Mouse (Mus musculus): ENCODE results near the gene Rgs10. TPM values are rescaled to one million over a fixed set of nuclear protein-coding genes. Genes with fewer than 3 reads are reported as not detected.

The Rgs10 gene
- 21.8 and 22.5 TPM in 2 replicates for polyA plus RNA-seq (2014; fragmentation: Nextera tagmentation; extraction: Ambion mirVana)

DNA sequence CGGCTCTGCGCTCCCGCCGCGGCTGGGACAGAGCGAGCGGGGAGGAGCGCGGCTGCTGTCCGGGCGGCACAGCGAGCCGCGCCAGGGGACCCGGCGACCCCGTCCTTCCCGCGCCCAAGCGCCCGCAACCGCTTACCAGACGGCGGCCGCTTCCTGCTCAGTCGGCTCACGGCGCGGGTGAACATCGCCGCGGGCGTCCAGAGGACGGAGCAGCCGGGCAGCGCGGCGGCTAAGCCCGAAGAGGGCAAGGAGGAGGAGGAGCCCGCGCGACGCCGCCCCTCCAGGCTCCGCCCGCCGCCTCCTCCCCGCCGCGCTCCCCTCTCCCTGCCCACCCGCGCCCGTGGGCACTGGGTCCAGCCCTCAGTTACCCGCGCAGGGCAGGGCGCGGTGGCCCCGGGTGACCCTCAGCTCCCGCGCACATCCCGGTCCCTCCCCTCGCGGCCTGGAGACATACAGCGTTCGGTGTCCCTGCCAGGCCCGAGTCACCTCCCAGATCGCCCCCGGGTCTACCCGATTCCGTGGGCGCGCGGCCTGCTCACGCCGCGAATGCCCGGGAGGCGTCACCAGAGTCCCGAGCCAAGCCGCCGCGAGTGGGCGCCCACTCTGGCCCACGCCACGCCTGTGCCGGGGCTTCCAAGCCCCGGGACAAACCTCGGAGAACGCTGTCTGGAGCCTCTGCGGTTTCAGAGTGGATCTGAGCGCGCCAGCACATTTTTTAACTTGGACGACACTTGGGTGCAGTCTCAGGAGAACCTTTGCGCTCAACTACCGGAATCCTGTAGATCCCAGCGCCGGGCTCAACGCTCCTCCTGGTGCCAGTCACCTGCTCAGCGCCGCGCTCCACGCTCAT lies at the start of gene Rgs10:
Gene Rgs10, minus strand, starts transcription at position 829 of the 850 bp plus-strand sequence.
- DNase-seq (ENCODE audit: low spot score) (peak; percentile 54), ATAC-seq (peak; percentile 91)
- peaks cover 48% of the 10 kb centered on the region for H3K27me3 ChIP-seq (replicated peaks; ENCODE audit: control insufficient read depth, insufficient read depth, low read length)
- H3K27ac ChIP-seq (ENCODE audit: low read depth, low read length), result no peak within 1 kb of the TSS
- peak within 1 kb of the TSS; percentile 66 for H3K4me3 ChIP-seq (ENCODE audit: low read depth, low read length)
- H3K4me1 ChIP-seq (ENCODE audit: control insufficient read depth, insufficient read depth, low read length), result peaks cover 6% of the 10 kb centered on the region; the same call in 1 of the 2 replicates
- WGBS, result under 1% methylated on average over 86 of the region's 102 CpGs
- peak within 1 kb of the TSS; percentile 66 for H3K9ac ChIP-seq (ENCODE audit: low read length)
- H3K36me3 ChIP-seq (ENCODE audit: control insufficient read depth, insufficient read depth, low read length), result no peaks in the 10 kb centered on the region
- H3K4me2 ChIP-seq (ENCODE audit: low read length), result peak within 1 kb of the TSS; percentile 97
- no peaks in the 10 kb centered on the region for H3K9me3 ChIP-seq (replicated peaks; ENCODE audit: control insufficient read depth, low read length)

- Histone ChIP-seq H3K27me3 (replicated peaks; ENCODE audit: control insufficient read depth, insufficient read depth, low read length) (no peaks in the 10 kb centered on the region), H3K4me3 (ENCODE audit: low read depth, low read length) (peak overlapping the region; percentile 86; the same call in 1 of the 2 replicates), H3K36me3 (ENCODE audit: control insufficient read depth, insufficient read depth, low read length) (no peaks in the 10 kb centered on the region), H3K4me1 (ENCODE audit: control insufficient read depth, insufficient read depth, low read length) (peaks cover 17% of the 10 kb centered on the region; the same call in 1 of the 2 replicates), H3K9ac (ENCODE audit: low read length) (peak overlapping the region; percentile 62), H3K27ac (ENCODE audit: low read depth, low read length) (no peak overlapping the region), H3K4me2 (ENCODE audit: low read length) (peak overlapping the region; percentile 64), H3K9me3 (replicated peaks; ENCODE audit: control insufficient read depth, low read length) (no peaks in the 10 kb centered on the region)
- no peak for DNase-seq (ENCODE audit: low spot score)
- no peak for ATAC-seq
- WGBS, result 56% methylated on average over 5 of the region's 5 CpGs
These were observed 43.8 kb upstream of the Rgs10 start for GRCm38 (mm10) chr7:128462406-128462805.

GRCm38 (mm10) chr7:128461285-128462215 lies 43.0 kb upstream of the Rgs10 start, which contains the start of gene Tial1:
Gene Tial1 (minus strand): TSS chr7:128461717.
- peak within 1 kb of the TSS; percentile 87 for H3K9ac ChIP-seq (ENCODE audit: low read length)
- DNase-seq (ENCODE audit: low spot score), result peak; percentile 100
- under 1% methylated on average over 69 of the region's 69 CpGs for WGBS
- peak within 1 kb of the TSS; percentile 82 for H3K4me2 ChIP-seq (ENCODE audit: low read length)
- peaks cover 18% of the 10 kb centered on the region; the same call in 1 of the 2 replicates for H3K4me1 ChIP-seq (ENCODE audit: control insufficient read depth, insufficient read depth, low read length)
- H3K9me3 ChIP-seq (replicated peaks; ENCODE audit: control insufficient read depth, low read length), result no peaks in the 10 kb centered on the region
- H3K27me3 ChIP-seq (replicated peaks; ENCODE audit: control insufficient read depth, insufficient read depth, low read length), result no peaks in the 10 kb centered on the region
- peak within 1 kb of the TSS; percentile 90 for H3K27ac ChIP-seq (ENCODE audit: low read depth, low read length)
- H3K4me3 ChIP-seq (ENCODE audit: low read depth, low read length), result peak within 1 kb of the TSS; percentile 86
- peak; percentile 99 for ATAC-seq
- no peaks in the 10 kb centered on the region for H3K36me3 ChIP-seq (ENCODE audit: control insufficient read depth, insufficient read depth, low read length)

DNA sequence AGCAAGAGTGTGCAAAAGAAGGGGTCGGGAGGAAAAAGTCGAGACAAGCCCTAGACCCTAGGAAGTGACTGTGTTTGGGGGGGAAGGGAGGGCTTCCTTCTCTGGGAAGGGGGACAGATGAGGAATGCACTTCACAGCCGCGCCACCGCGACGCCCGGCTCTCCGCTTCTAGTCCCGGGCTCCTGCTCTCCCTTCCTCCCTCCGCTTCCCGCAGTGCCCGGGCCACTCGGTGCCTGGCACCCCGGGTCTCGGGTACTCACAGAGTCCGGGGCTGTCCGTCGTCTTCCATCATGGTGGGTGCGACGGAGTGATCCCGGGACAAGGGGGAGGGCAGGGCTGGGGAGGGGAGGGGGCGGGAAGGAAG lies 42.3 kb upstream of the Rgs10 start:
- WGBS, result 0% methylated on average over 22 of the region's 23 CpGs
- H3K9ac ChIP-seq (ENCODE audit: low read length), result peak overlapping the region; percentile 87

GRCm38 (mm10) chr7:128460131-128460864 lies 41.7 kb upstream of the Rgs10 start:
- ATAC-seq, result peak; percentile 2; the same call in 1 of the 2 replicates
- H3K27me3 ChIP-seq (replicated peaks; ENCODE audit: control insufficient read depth, insufficient read depth, low read length), result no peaks in the 10 kb centered on the region
- H3K4me2 ChIP-seq (ENCODE audit: low read length), result peak overlapping the region; percentile 82
- peaks cover 18% of the 10 kb centered on the region; the same call in 1 of the 2 replicates for H3K4me1 ChIP-seq (ENCODE audit: control insufficient read depth, insufficient read depth, low read length)
- no peaks in the 10 kb centered on the region for H3K9me3 ChIP-seq (replicated peaks; ENCODE audit: control insufficient read depth, low read length)
- WGBS, result under 1% methylated on average over 36 of the region's 36 CpGs
- H3K27ac ChIP-seq (ENCODE audit: low read depth, low read length), result peak overlapping the region; percentile 90
- peak; percentile 33 for DNase-seq (ENCODE audit: low spot score)
- peak overlapping the region; percentile 87 for H3K9ac ChIP-seq (ENCODE audit: low read length)
- H3K4me3 ChIP-seq (ENCODE audit: low read depth, low read length), result peak overlapping the region; percentile 86
- no peaks in the 10 kb centered on the region for H3K36me3 ChIP-seq (ENCODE audit: control insufficient read depth, insufficient read depth, low read length)

More for the DNA sequence above, 42.3 kb upstream of the Rgs10 start:
- Histone ChIP-seq H3K27ac (ENCODE audit: low read depth, low read length) (peak overlapping the region; percentile 90), H3K4me1 (ENCODE audit: control insufficient read depth, insufficient read depth, low read length) (peaks cover 18% of the 10 kb centered on the region; the same call in 1 of the 2 replicates), H3K4me3 (ENCODE audit: low read depth, low read length) (peak overlapping the region; percentile 86), H3K9me3 (replicated peaks; ENCODE audit: control insufficient read depth, low read length) (no peaks in the 10 kb centered on the region), H3K27me3 (replicated peaks; ENCODE audit: control insufficient read depth, insufficient read depth, low read length) (no peaks in the 10 kb centered on the region), H3K4me2 (ENCODE audit: low read length) (peak overlapping the region; percentile 82), H3K36me3 (ENCODE audit: control insufficient read depth, insufficient read depth, low read length) (no peaks in the 10 kb centered on the region)
- DNase-seq (ENCODE audit: low spot score), result peak; percentile 43
- ATAC-seq, result peak; percentile 19

DNA sequence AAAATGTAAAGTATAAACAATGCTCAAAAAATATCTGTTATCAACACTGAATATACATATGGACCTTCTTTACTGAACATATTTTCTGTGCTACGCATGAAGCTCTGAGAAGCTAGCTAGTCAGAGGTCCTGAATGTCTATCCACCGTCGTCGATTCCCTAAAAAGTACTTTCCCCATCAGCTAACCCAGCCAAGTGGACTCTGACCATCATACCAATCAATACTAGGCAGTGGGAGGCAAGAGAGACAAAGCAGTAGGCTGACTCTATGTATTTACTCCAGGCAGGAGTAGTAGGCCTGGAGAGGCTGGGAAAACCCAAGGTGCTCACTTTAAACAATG lies 41.2 kb upstream of the Rgs10 start:
- peaks cover 18% of the 10 kb centered on the region; the same call in 1 of the 2 replicates for H3K4me1 ChIP-seq (ENCODE audit: control insufficient read depth, insufficient read depth, low read length)
- peak overlapping the region; percentile 82 for H3K4me2 ChIP-seq (ENCODE audit: low read length)
- DNase-seq (ENCODE audit: low spot score), result no peak
- H3K27ac ChIP-seq (ENCODE audit: low read depth, low read length), result peak overlapping the region; percentile 90; the same call in 1 of the 2 replicates
- H3K9me3 ChIP-seq (replicated peaks; ENCODE audit: control insufficient read depth, low read length), result no peaks in the 10 kb centered on the region
- H3K27me3 ChIP-seq (replicated peaks; ENCODE audit: control insufficient read depth, insufficient read depth, low read length), result no peaks in the 10 kb centered on the region
- WGBS, result 11% methylated on average over 4 of the region's 4 CpGs
- peak overlapping the region; percentile 87 for H3K9ac ChIP-seq (ENCODE audit: low read length)
- H3K36me3 ChIP-seq (ENCODE audit: control insufficient read depth, insufficient read depth, low read length), result peaks cover under 1% of the 10 kb centered on the region
- no peak for ATAC-seq
- peak overlapping the region; percentile 86 for H3K4me3 ChIP-seq (ENCODE audit: low read depth, low read length)

- Histone ChIP-seq H3K27ac (ENCODE audit: low read depth, low read length) (no peak overlapping the region), H3K27me3 (replicated peaks; ENCODE audit: control insufficient read depth, insufficient read depth, low read length) (no peaks in the 10 kb centered on the region)
These were observed 39.5 kb upstream of the Rgs10 start for GRCm38 (mm10) chr7:128458011-128458410.

GRCm38 (mm10) chr7:128452731-128453130 lies 34.2 kb upstream of the Rgs10 start:
- H3K4me3 ChIP-seq (ENCODE audit: low read depth, low read length), result no peak overlapping the region
- no peak overlapping the region for H3K9ac ChIP-seq (ENCODE audit: low read length)
- no peak for DNase-seq (ENCODE audit: low spot score)
- no peaks in the 10 kb centered on the region for H3K27me3 ChIP-seq (replicated peaks; ENCODE audit: control insufficient read depth, insufficient read depth, low read length)
- no peak for ATAC-seq
- whole genome bisulfite sequencing, result 90% methylated on average over 1 of the region's 1 CpGs
- H3K4me2 ChIP-seq (ENCODE audit: low read length), result no peak overlapping the region
- no peaks in the 10 kb centered on the region for H3K9me3 ChIP-seq (replicated peaks; ENCODE audit: control insufficient read depth, low read length)
- peaks cover 4% of the 10 kb centered on the region; the same call in 1 of the 2 replicates for H3K4me1 ChIP-seq (ENCODE audit: control insufficient read depth, insufficient read depth, low read length)
- peaks cover 50% of the 10 kb centered on the region for H3K36me3 ChIP-seq (ENCODE audit: control insufficient read depth, insufficient read depth, low read length)
- no peak overlapping the region for H3K27ac ChIP-seq (ENCODE audit: low read depth, low read length)

More at GRCm38 (mm10) chr7:128458011-128458410, 39.5 kb upstream of the Rgs10 start:
- Histone ChIP-seq H3K9me3 (replicated peaks; ENCODE audit: control insufficient read depth, low read length) (no peaks in the 10 kb centered on the region), H3K9ac (ENCODE audit: low read length) (no peak overlapping the region), H3K4me1 (ENCODE audit: control insufficient read depth, insufficient read depth, low read length) (peaks cover 18% of the 10 kb centered on the region; the same call in 1 of the 2 replicates), H3K4me2 (ENCODE audit: low read length) (no peak overlapping the region), H3K36me3 (ENCODE audit: control insufficient read depth, insufficient read depth, low read length) (peaks cover 18% of the 10 kb centered on the region), H3K4me3 (ENCODE audit: low read depth, low read length) (no peak overlapping the region)
- ATAC-seq (no peak), DNase-seq (ENCODE audit: low spot score) (no peak)
